Mouse (Mus musculus) heart, embryonic 12.5 days (tissue): ENCODE measurements around the gene A230050P20Rik. TPM values are rescaled to one million over a fixed set of nuclear protein-coding genes. Genes with fewer than 3 reads are reported as not detected.

ENCODE experiments used
- ATAC-seq: fragments of 200-750 bp; cut with Nextera tagmentation; 2 replicates; pipeline ENCODE4 v1.8.0; 2017; ENCODE audit warnings: moderate TSS enrichment, moderate library complexity; ENCODE audit not compliant: insufficient number of reproducible peaks, low FRiP score
- H3K27ac ChIP-seq: fragments of 300-500 bp; sonication (generic); 2 replicates; pipeline ENCODE4 v1.5.1; 2016; ENCODE audit warnings: mild to moderate bottlenecking, moderate library complexity; ENCODE audit not compliant: poor library complexity, severe bottlenecking
- H3K27me3 ChIP-seq: fragments of 300-500 bp; sonication (generic); replicated peaks from 2 replicates; pipeline ENCODE4 v1.6.1; 2016; ENCODE audit warnings: mild to moderate bottlenecking, moderate library complexity
- H3K36me3 ChIP-seq: fragments of 300-500 bp; sonication (generic); 2 replicates; pipeline ENCODE4 v1.6.1; 2016; ENCODE audit warnings: mild to moderate bottlenecking, moderate library complexity
- H3K4me1 ChIP-seq: fragments of 300-500 bp; sonication (generic); replicated peaks from 2 replicates; pipeline ENCODE4 v1.6.1; 2016; ENCODE audit warnings: mild to moderate bottlenecking
- H3K4me2 ChIP-seq: fragments of 300-500 bp; sonication (generic); 2 replicates; pipeline ENCODE4 v1.6.1; 2016; ENCODE audit warnings: mild to moderate bottlenecking, moderate library complexity
- H3K4me3 ChIP-seq: fragments of 300-500 bp; sonication (generic); 2 replicates; pipeline ENCODE4 v1.5.1; 2016; ENCODE audit warnings: mild to moderate bottlenecking
- H3K9ac ChIP-seq: fragments of 300-500 bp; sonication (generic); 2 replicates; pipeline ENCODE4 v1.6.1; 2016; ENCODE audit warnings: mild to moderate bottlenecking, moderate library complexity
- H3K9me3 ChIP-seq: fragments of 300-500 bp; sonication (generic); replicated peaks from 2 replicates; pipeline ENCODE4 v1.6.1; 2016; ENCODE audit warnings: mild to moderate bottlenecking, moderate library complexity
- WGBS: fragments of 180-500 bp; shearing (Covaris S2); methylation state at CpG from one replicate; pipeline ENCODE4 v1.1.7; 2016; 5-methylcytosine and 5-hydroxymethylcytosine counted together
- polyA plus RNA-seq: library from polyadenylated mRNA; unstranded; fragments of >200 nt; fragmentation: Nextera tagmentation; extraction: Ambion mirVana; gene quantifications from 2 replicates; pipeline ENCODE4 v1.2.1, GENCODE M21; 2016

A230050P20Rik gene
- polyA plus RNA-seq, 1 experiment from 2014 or later = 7.1 TPM

- ATAC-seq = no peak
- Histone ChIP-seq H3K9ac (no peak overlapping the region), H3K27me3 (peaks cover 16% of the 10 kb centered on the region), H3K9me3 (no peaks in the 10 kb centered on the region), H3K36me3 (0 out of 2 replicates have a peak, but pooled peaks cover 2% of the 10 kb centered on the region), H3K4me1 (peaks cover 11% of the 10 kb centered on the region; the same call in 1 of the 2 replicates), H3K4me3 (no peak overlapping the region), H3K4me2 (no peak overlapping the region), H3K27ac (no peak overlapping the region)
- WGBS = 58% methylated on average over 23 of the region's 23 CpGs
Measured at GRCm38 (mm10) chr9:20875021-20875790, 6.8 kb downstream of the A230050P20Rik start.

DNA sequence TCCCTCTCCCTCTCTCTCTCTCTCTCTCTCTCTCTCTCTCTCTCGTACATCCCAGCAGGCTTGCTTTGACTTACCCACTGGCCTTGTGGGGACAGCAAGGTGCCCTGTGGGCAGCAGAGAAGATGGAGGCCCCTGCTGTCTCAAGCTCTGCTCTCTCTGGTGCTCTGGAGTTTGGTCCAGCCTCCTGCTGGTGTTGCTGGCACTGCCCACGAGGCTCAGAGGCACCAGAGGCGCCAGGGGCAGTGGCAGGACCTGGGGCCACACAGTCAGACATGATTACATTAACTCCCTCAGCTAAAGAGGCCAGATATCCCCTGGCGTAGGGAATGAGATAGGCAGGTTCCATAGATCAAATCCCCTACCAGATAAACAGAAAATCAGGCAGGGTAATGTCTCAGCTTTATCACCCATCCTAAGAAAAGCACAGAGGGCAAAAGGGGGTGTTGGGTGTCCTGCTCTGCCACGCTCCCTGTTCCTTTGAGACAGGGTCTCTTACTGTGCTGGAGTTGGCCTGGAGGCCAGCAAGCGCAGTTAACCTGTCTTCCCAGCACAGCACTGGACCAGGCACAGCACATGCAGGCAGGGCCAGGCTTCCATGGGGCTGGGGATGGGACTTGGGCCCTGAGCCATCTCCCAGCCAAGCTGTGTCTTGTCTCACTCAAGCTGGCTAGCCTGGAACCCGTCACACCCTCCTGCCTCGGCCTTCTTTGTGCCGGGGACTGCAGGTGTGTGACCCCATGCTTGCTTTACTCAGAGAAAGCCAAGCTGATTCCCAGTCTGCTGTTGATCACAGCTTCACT lies 8.1 kb downstream of the A230050P20Rik start:
- peaks cover 4% of the 10 kb centered on the region; the same call in 1 of the 2 replicates for H3K27me3 ChIP-seq
- no peak overlapping the region for H3K4me2 ChIP-seq
- no peak overlapping the region for H3K9ac ChIP-seq
- ATAC-seq = no peak
- H3K4me1 ChIP-seq = peaks cover 11% of the 10 kb centered on the region; the same call in 1 of the 2 replicates
- no peak overlapping the region for H3K27ac ChIP-seq
- H3K9me3 ChIP-seq = 0 out of 2 replicates have a peak, but pooled peaks cover 3% of the 10 kb centered on the region
- no peaks in the 10 kb centered on the region for H3K36me3 ChIP-seq
- WGBS = 68% methylated on average over 8 of the region's 9 CpGs
- H3K4me3 ChIP-seq = no peak overlapping the region

GRCm38 (mm10) chr9:20877118-20878040 lies 8.9 kb downstream of the A230050P20Rik start:
- Histone ChIP-seq H3K36me3 (no peaks in the 10 kb centered on the region), H3K4me3 (peak overlapping the region; percentile 49), H3K9ac (peak overlapping the region; percentile 64), H3K27ac (no peak overlapping the region), H3K4me2 (peak overlapping the region; percentile 72), H3K27me3 (peaks cover 4% of the 10 kb centered on the region; the same call in 1 of the 2 replicates), H3K9me3 (0 out of 2 replicates have a peak, but pooled peaks cover 3% of the 10 kb centered on the region), H3K4me1 (peaks cover 11% of the 10 kb centered on the region; the same call in 1 of the 2 replicates)
- ATAC-seq = peak; percentile 0; the same call in 1 of the 2 replicates
- WGBS = 33% methylated on average over 14 of the region's 14 CpGs

GRCm38 (mm10) chr9:20878041-20878709 lies 9.7 kb downstream of the A230050P20Rik start:
- ATAC-seq = peak; percentile 94
- Histone ChIP-seq H3K4me2 (peak overlapping the region; percentile 72), H3K9ac (peak overlapping the region; percentile 80), H3K27me3 (peaks cover 4% of the 10 kb centered on the region; the same call in 1 of the 2 replicates), H3K4me1 (peaks cover 11% of the 10 kb centered on the region; the same call in 1 of the 2 replicates), H3K9me3 (0 out of 2 replicates have a peak, but pooled peaks cover 3% of the 10 kb centered on the region), H3K36me3 (no peaks in the 10 kb centered on the region), H3K4me3 (peak overlapping the region; percentile 49), H3K27ac (peak overlapping the region; percentile 87)
- under 1% methylated on average over 69 of the region's 69 CpGs for WGBS

- 17% methylated on average over 10 of the region's 10 CpGs for WGBS
- H3K4me3 ChIP-seq = peak overlapping the region; percentile 49
- peaks cover 11% of the 10 kb centered on the region; the same call in 1 of the 2 replicates for H3K4me1 ChIP-seq
- no peaks in the 10 kb centered on the region for H3K36me3 ChIP-seq
- no peaks in the 10 kb centered on the region for H3K27me3 ChIP-seq
- 0 out of 2 replicates have a peak, but pooled peaks cover 3% of the 10 kb centered on the region for H3K9me3 ChIP-seq
- ATAC-seq = no peak
- H3K9ac ChIP-seq = peak overlapping the region; percentile 80
- peak overlapping the region; percentile 87 for H3K27ac ChIP-seq
- peak overlapping the region; percentile 72 for H3K4me2 ChIP-seq
Measured at GRCm38 (mm10) chr9:20878710-20879065, 10.2 kb downstream of the A230050P20Rik start.

- peak within 1 kb of the TSS; percentile 80 for H3K9ac ChIP-seq
- ATAC-seq = no peak
Measured at GRCm38 (mm10) chr9:20879097-20879792, 10.8 kb downstream of the A230050P20Rik start, which contains the start of gene Angptl6. Angptl6 (minus strand) TSS chr9:20879727.

DNA sequence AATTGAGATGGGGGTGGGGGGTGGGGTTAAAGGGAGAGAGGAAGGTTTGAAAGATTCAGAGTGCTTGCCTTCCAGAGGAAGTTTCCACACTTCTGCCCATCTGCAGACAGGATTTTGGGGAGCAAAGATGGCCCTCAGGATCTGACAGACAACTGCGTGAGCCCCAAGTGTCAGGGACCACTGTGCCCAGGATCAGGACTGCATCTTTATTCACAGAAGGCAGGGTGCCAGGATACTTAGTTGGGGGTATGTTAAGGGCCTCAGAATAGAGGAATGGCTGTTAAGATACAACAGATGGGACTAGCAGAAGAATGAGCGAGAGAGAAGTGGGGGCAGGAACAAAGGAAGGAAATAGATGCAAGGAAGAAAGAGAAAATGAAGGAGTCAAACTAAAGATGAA lies 18.1 kb downstream of the A230050P20Rik start:
- Histone ChIP-seq H3K36me3 (peaks cover 24% of the 10 kb centered on the region), H3K4me3 (no peak overlapping the region), H3K4me1 (peaks cover 8% of the 10 kb centered on the region), H3K9ac (no peak overlapping the region), H3K9me3 (0 out of 2 replicates have a peak, but pooled peaks cover 6% of the 10 kb centered on the region), H3K27me3 (no peaks in the 10 kb centered on the region), H3K27ac (no peak overlapping the region), H3K4me2 (no peak overlapping the region)
- ATAC-seq = no peak
- WGBS = 92% methylated on average over 2 of the region's 2 CpGs

More at GRCm38 (mm10) chr9:20879097-20879792, 10.8 kb downstream of the A230050P20Rik start, which contains the start of gene Angptl6:
- H3K4me2 ChIP-seq = peak within 1 kb of the TSS; percentile 72
- WGBS = 88% methylated on average over 13 of the region's 13 CpGs
- H3K36me3 ChIP-seq = no peaks in the 10 kb centered on the region
- H3K27me3 ChIP-seq = no peaks in the 10 kb centered on the region
- peak within 1 kb of the TSS; percentile 87 for H3K27ac ChIP-seq
- 0 out of 2 replicates have a peak, but pooled peaks cover 3% of the 10 kb centered on the region for H3K9me3 ChIP-seq
- peaks cover 11% of the 10 kb centered on the region; the same call in 1 of the 2 replicates for H3K4me1 ChIP-seq
- H3K4me3 ChIP-seq = peak within 1 kb of the TSS; percentile 49

- Histone ChIP-seq H3K36me3 (peaks cover 31% of the 10 kb centered on the region), H3K9me3 (0 out of 2 replicates have a peak, but pooled peaks cover 6% of the 10 kb centered on the region), H3K27ac (no peak overlapping the region), H3K4me1 (peaks cover 8% of the 10 kb centered on the region), H3K27me3 (no peaks in the 10 kb centered on the region), H3K4me2 (no peak overlapping the region), H3K9ac (no peak overlapping the region), H3K4me3 (no peak overlapping the region)
- no peak for ATAC-seq
- 88% methylated on average over 6 of the region's 6 CpGs for WGBS
Measured at GRCm38 (mm10) chr9:20887191-20887590, 18.7 kb downstream of the A230050P20Rik start.

GRCm38 (mm10) chr9:20887704-20888385 lies 19.4 kb downstream of the A230050P20Rik start, which contains the start of gene Ppan:
Ppan (plus strand) TSS chr9:20888175.
- H3K4me1 ChIP-seq = peaks cover 8% of the 10 kb centered on the region
- peak within 1 kb of the TSS; percentile 74 for H3K4me2 ChIP-seq
- H3K4me3 ChIP-seq = peak within 1 kb of the TSS; percentile 87
- no peaks in the 10 kb centered on the region for H3K27me3 ChIP-seq
- peak within 1 kb of the TSS; percentile 88 for H3K9ac ChIP-seq
- peak; percentile 95 for ATAC-seq
- peak within 1 kb of the TSS; percentile 84 for H3K27ac ChIP-seq
- peaks cover 37% of the 10 kb centered on the region for H3K36me3 ChIP-seq
- 0 out of 2 replicates have a peak, but pooled peaks cover 6% of the 10 kb centered on the region for H3K9me3 ChIP-seq
- WGBS = under 1% methylated on average over 43 of the region's 43 CpGs
